Mouse (Mus musculus): ENCODE results near the gene Caskin1.

DNA sequence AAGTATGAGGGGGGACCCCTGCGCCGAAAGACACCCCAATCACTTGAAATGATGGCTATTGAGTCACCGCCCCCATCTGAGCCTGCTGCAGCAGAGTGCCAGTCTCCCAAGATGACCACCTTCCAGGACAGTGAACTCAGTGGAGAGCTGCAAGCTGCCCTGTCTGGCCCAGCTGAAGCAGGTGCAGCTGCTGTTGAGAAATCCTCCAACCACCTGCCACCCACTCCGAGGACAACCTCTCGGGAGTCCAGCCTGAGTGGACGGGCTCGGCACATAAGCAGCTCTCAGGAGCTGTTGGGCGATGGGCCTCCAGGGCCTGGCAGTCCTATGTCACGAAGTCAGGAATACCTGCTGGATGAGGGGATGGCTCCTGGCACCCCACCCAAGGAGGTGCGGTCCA, 15.7 kb downstream of the Caskin1 start:
- no peak for TF ChIP-seq POLR2A (IDR thresholded peaks at IDR 0.05; ENCODE audit: borderline replicate concordance, low read depth, low read length)
- TF ChIP-seq CTCF (IDR thresholded peaks at IDR 0.05; ENCODE audit: low read depth, low read length) = no peak

Measured in bone marrow macrophage, adult 2 months (primary cell).